Mouse (Mus musculus) heart, adult 2 months (tissue): ENCODE results near the gene Srrm4.

Source experiments
- CTCF ChIP-seq: fragments of 200-600 bp; IDR thresholded peaks from 2 replicates; pipeline ENCODE4 v1.8.1; 2022; ENCODE audit warnings: antibody characterized with exemption, mild to moderate bottlenecking, moderate library complexity
- POLR2A ChIP-seq: fragments of 200-500 bp; IDR thresholded peaks from 2 replicates; pipeline ENCODE4 v1.6.1; 2011; ENCODE audit warnings: mild to moderate bottlenecking, low read depth, low read length, control low read depth; ENCODE audit not compliant: insufficient read depth

DNA sequence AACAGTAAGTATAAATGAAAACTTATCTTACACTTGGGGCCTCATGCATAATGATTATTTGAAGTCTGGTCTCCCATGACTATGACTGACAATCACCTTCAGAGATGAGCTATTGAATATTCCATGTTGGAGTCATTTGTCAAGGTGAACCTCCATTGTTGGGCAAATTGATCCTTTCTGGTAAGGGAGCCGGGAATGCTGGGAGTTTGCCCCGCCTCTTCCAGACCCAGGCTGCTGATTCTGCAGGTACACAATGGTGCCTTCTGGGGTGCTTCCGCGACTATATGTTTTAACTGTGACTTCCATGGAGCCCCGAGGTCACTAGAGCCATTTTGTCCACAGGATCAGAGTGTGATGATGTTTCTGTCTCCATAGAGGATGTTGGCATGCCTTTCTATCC, 195.5 kb downstream of the Srrm4 start:
- TF ChIP-seq POLR2A (no peak), CTCF (no peak)
